Mouse (Mus musculus): Measurements from ENCODE around the gene Map10. TPM values are rescaled to one million over a fixed set of nuclear protein-coding genes. Genes with fewer than 3 reads are reported as not detected.

The Map10 gene
- total and polyA plus RNA-seq, 3 experiments: 1.3 to 6.7 (median 2.3) TPM

DNA sequence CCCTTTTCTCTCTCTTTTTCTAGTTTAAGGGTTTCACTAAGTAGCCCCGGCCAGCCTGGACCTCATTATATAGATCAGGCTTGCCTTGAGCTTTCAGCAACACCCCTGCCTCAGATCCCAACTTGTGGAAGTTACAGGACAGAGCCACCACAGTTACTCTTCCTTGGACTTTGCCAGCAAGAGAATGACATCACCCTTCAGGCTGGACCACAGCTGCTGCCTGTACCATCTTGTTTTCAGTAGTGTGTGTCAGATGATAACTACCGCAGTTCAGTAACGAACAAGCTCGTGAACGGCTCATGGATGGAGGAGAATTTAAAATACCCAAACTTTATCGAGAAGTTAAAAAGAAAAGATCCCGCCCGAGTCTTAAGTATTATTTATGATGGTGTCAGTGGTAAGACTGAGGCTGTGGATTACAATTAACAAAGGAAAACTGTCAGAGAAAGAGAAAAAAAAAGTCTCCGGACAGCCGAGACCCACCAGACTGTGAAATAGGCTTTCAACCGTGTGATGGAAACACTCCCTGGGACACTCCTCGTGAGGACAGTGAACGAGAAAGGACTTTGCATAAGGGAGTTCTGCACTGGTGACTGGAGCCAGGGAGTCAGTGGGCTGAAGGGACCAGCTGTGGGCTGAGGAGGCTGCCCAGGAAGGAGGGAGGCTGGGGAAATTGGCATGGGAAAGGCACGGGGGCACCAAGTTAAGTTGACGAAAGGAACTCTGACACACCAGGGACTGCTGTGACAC, 20.7 kb downstream of the Map10 start:
- Histone ChIP-seq H3K9me3 (replicated peaks; ENCODE audit: low read length) (no peaks in the 10 kb centered on the region), H3K27me3 (replicated peaks) (no peaks in the 10 kb centered on the region), H3K36me3 (replicated peaks in 1 of 2; ENCODE audit: control insufficient read depth in 1 of 2, insufficient read depth in 1 of 2, low read length in 1 of 2) (peaks cover 0 to 2% of the 10 kb centered on the region in 2 experiments), H3K27ac (ENCODE audit: insufficient read depth, low read depth) (0 out of 2 replicates have a peak overlapping the region, but pooled peaks have one; percentile 1), H3K79me2 (replicated peaks; ENCODE audit: control insufficient read depth, extremely low read depth, insufficient read depth, poor library complexity, severe bottlenecking) (no peaks in the 10 kb centered on the region), H3K4me1 (ENCODE audit: control insufficient read depth in 1 of 2, insufficient read depth in 2 of 2) (peaks cover 19 to 26% of the 10 kb centered on the region in 2 experiments), H3K9ac (ENCODE audit: insufficient read depth, low read depth) (no peak overlapping the region), H3K4me3 (replicated peaks in 1 of 3; ENCODE audit: low read depth in 2 of 3, low read length in 2 of 3, poor library complexity in 1 of 3) (no peak overlapping the region), H3K4me2 (ENCODE audit: insufficient read depth, low read depth, poor library complexity, severe bottlenecking) (peak overlapping the region; percentile 39; the same call in 1 of the 2 replicates)
- DNase-seq (ENCODE audit: extremely low read depth): peak; percentile 30
- TF ChIP-seq SMC3 (IDR thresholded peaks at IDR 0.05; ENCODE audit: low read depth, low read length) (no peak), IRF4 (IDR thresholded peaks at IDR 0.05; ENCODE audit: low read depth, low read length) (0 out of 2 replicates have a peak, but pooled peaks have one; percentile 19), SIN3A (IDR thresholded peaks at IDR 0.05; ENCODE audit: low read length) (no peak), TCF12 (IDR thresholded peaks at IDR 0.05; ENCODE audit: low read depth, low read length) (peak; percentile 37; the same call in 1 of the 2 replicates), MXI1 (IDR thresholded peaks at IDR 0.05; ENCODE audit: low read depth, low read length) (no peak), BHLHE40 (IDR thresholded peaks at IDR 0.05; ENCODE audit: low read depth, low read length) (peak; percentile 81), RAD21 (IDR thresholded peaks at IDR 0.05; ENCODE audit: low read depth, low read length) (no peak), USF1 (IDR thresholded peaks at IDR 0.05; ENCODE audit: low read depth, low read length) (no peak), NELFE (IDR thresholded peaks at IDR 0.05; ENCODE audit: low read depth, low read length) (no peak), ZNF384 (IDR thresholded peaks at IDR 0.05; ENCODE audit: low read depth, low read length) (peak; percentile 73), TBP (conservative IDR thresholded peaks at IDR 0.05; ENCODE audit: low read depth, low read length) (no peak), KAT2A (IDR thresholded peaks at IDR 0.05; ENCODE audit: insufficient replicate concordance, low read length) (no peak), ELF1 (IDR thresholded peaks at IDR 0.05; ENCODE audit: low read depth, low read length) (no peak), JUN (IDR thresholded peaks at IDR 0.05; ENCODE audit: insufficient read depth, low read depth, low read length) (peak; percentile 15; the same call in 1 of the 2 replicates), HCFC1 (IDR thresholded peaks at IDR 0.05; ENCODE audit: low read depth, low read length) (no peak), CTCF (conservative IDR thresholded peaks at IDR 0.05 in 1 of 2, IDR thresholded peaks at IDR 0.05 in 1 of 2; ENCODE audit: low read depth in 2 of 2, low read length in 2 of 2) (no peak), ETS1 (conservative IDR thresholded peaks at IDR 0.05; ENCODE audit: low read depth, low read length) (peak; percentile 60), CHD1 (IDR thresholded peaks at IDR 0.05; ENCODE audit: low read depth, low read length) (no peak), ZC3H11A (IDR thresholded peaks at IDR 0.05; ENCODE audit: low read depth, low read length) (no peak), USF2 (conservative IDR thresholded peaks at IDR 0.05; ENCODE audit: low read depth, low read length) (no peak), E2F4 (IDR thresholded peaks at IDR 0.05; ENCODE audit: insufficient replicate concordance, low read depth, low read length) (no peak), POLR2A (IDR thresholded peaks at IDR 0.05; ENCODE audit: low read depth, low read length) (no peak), POLR2AphosphoS2 (IDR thresholded peaks at IDR 0.05; ENCODE audit: low read depth, low read length) (no peak), EP300 (IDR thresholded peaks at IDR 0.05; ENCODE audit: low read length) (peak; percentile 60; the same call in 1 of the 2 replicates), NRF1 (IDR thresholded peaks at IDR 0.05; ENCODE audit: low read depth, low read length) (no peak), GABPA (IDR thresholded peaks at IDR 0.05; ENCODE audit: insufficient replicate concordance, low read depth, low read length) (no peak)
- dilution Hi-C loops (cut with MboI; ENCODE audit: extremely low pct_ligation_motif_present, extremely low pct_unique_long_range_greater_than_20kb, low sequenced_read_pairs): no loop called here
- in situ Hi-C loops (cut with MboI; ENCODE audit: low pct_ligation_motif_present, low pct_unique_long_range_greater_than_20kb, low sequenced_read_pairs): no loop called here

Data from CH12.LX (cell line).